ENCODE assay signal across 19 mouse cellular contexts in the genomic region with DNA sequence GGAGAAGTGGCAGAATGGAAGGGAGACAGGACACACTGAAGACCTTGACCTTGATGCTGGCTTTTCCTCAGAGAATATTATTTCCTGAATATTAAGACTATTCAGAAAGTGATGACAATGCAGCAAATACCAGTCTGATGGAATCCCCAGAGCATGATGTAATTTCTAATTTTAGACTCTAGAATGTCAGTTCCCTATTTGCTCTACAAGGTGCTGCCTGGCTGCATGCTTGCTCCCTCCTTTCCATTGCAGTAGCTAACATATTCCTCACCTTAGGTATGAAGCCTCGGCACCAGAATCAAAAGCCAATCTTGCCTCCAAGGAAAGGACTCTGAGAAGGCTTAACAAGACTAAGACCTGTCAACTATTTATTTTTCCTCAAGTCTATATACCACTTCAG.
DNase-seq lines count a peak whose midpoint lies in the region; ATAC-seq and TF ChIP-seq lines count a peak whose summit lies in the region.
"Had no signal": no experiment of that assay in that cellular context is flagged by ENCODE, and none has a peak within 500 bp of the region (broad histone marks: within the 10 kb centered on the region; RNA-seq: fewer than 3 reads in every experiment).

No protein-coding gene starts in this region.

- WGBS in heart, embryonic 13.5 days, result 56% methylated on average over 1 of the region's 1 CpGs
- 81% methylated on average over 1 of the region's 1 CpGs for WGBS in heart, embryonic 10.5 days
- 26% methylated on average over 1 of the region's 1 CpGs for whole genome bisulfite sequencing in heart, postnatal 0 days

- H3K9ac ChIP-seq in heart, embryonic 13.5 days, result no peak overlapping the region
- no peak overlapping the region for H3K9ac ChIP-seq in heart, postnatal 0 days (replicated peaks; ENCODE audit: low read depth, low read length)
- H3K9ac ChIP-seq: embryonic facial prominence, embryonic 12.5 days; hindbrain, embryonic 13.5 days had no signal

- H3K4me1 ChIP-seq in heart, embryonic 13.5 days, result peaks cover 15% of the 10 kb centered on the region
- no peaks in the 10 kb centered on the region for H3K4me1 ChIP-seq in heart, embryonic 10.5 days
- peaks cover 6% of the 10 kb centered on the region; the same call in 1 of the 2 replicates for H3K4me1 ChIP-seq in heart, postnatal 0 days (ENCODE audit: control insufficient read depth, insufficient read depth)
- H3K4me1 ChIP-seq: embryonic facial prominence, embryonic 12.5 days; hindbrain, embryonic 13.5 days had no signal

- no peak for ATAC-seq in heart, embryonic 13.5 days (ENCODE audit: extremely low read depth, insufficient number of reproducible peaks, low FRiP score, low TSS enrichment)
- ATAC-seq in heart, postnatal 0 days (ENCODE audit: insufficient read depth, low read depth), result peak; percentile 76; the same call in 1 of the 2 replicates
- ATAC-seq: hindbrain, postnatal 0 days had no signal

- no peaks in the 10 kb centered on the region for H3K27me3 ChIP-seq in heart, embryonic 13.5 days (replicated peaks)
- no peaks in the 10 kb centered on the region for H3K27me3 ChIP-seq in heart, embryonic 10.5 days (ENCODE audit: insufficient read depth, poor library complexity, severe bottlenecking)
- no peaks in the 10 kb centered on the region for H3K27me3 ChIP-seq in heart, postnatal 0 days (ENCODE audit: control insufficient read depth, insufficient read depth, low read length)
- H3K27me3 ChIP-seq: embryonic facial prominence, embryonic 12.5 days; hindbrain, embryonic 13.5 days had no signal

- peak overlapping the region; percentile 43; the same call in 1 of the 2 replicates for H3K27ac ChIP-seq in heart, embryonic 13.5 days (replicated peaks)
- no peak overlapping the region for H3K27ac ChIP-seq in heart, embryonic 10.5 days
- no peak overlapping the region for H3K27ac ChIP-seq in heart, postnatal 0 days (ENCODE audit: low read depth)
- H3K27ac ChIP-seq: embryonic facial prominence, embryonic 12.5 days; hindbrain, embryonic 13.5 days; hindbrain, postnatal 0 days had no signal

- TF ChIP-seq CTCF in heart, postnatal 0 days (IDR thresholded peaks at IDR 0.05; ENCODE audit: low read depth), result no peak

- H3K4me2 ChIP-seq in heart, embryonic 13.5 days, result no peak overlapping the region
- no peak overlapping the region for H3K4me2 ChIP-seq in heart, postnatal 0 days (ENCODE audit: low read depth, low read length)
- H3K4me2 ChIP-seq: embryonic facial prominence, embryonic 12.5 days; hindbrain, embryonic 13.5 days had no signal

- DNase-seq in heart, embryonic 10.5 days (ENCODE audit: low spot score), result no peak
- peak; percentile 30 for DNase-seq in heart, postnatal 0 days (ENCODE audit: low spot score)
- DNase-seq in heart, adult 11 months, result no peak
- DNase-seq in right cerebral cortex, adult 18-20 months, result peak; percentile 18
- DNase-seq in right cerebral cortex, postnatal 36 days (ENCODE audit: low spot score in 2 of 2), result no peak
- no peak for DNase-seq in embryo, embryonic 9.5 days (ENCODE audit: extremely low spot score)
- DNase-seq: adrenal gland, adult 8-10 months; adrenal gland, postnatal 36 days; cerebellum, adult 2 months; cerebellum, postnatal 10 days; embryo, embryonic 11 days; gastrocnemius, postnatal 36 days; heart, adult 18-20 months; kidney, adult 11 months; kidney, adult 9 months had no signal

- TF ChIP-seq EP300 in heart, postnatal 0 days (IDR thresholded peaks at IDR 0.05; ENCODE audit: low read depth), result no peak

- no peaks in the 10 kb centered on the region for H3K9me3 ChIP-seq in heart, embryonic 13.5 days
- H3K9me3 ChIP-seq in heart, embryonic 10.5 days, result no peaks in the 10 kb centered on the region
- H3K9me3 ChIP-seq in heart, postnatal 0 days (replicated peaks; ENCODE audit: control insufficient read depth, low read length), result no peaks in the 10 kb centered on the region
- H3K9me3 ChIP-seq: embryonic facial prominence, embryonic 12.5 days; hindbrain, embryonic 13.5 days had no signal

- no peak overlapping the region for H3K4me3 ChIP-seq in heart, embryonic 13.5 days
- no peak overlapping the region for H3K4me3 ChIP-seq in heart, embryonic 10.5 days
- H3K4me3 ChIP-seq in heart, postnatal 0 days (ENCODE audit: low read depth, low read length), result no peak overlapping the region
- H3K4me3 ChIP-seq: embryonic facial prominence, embryonic 12.5 days; hindbrain, embryonic 13.5 days had no signal

- H3K36me3 ChIP-seq in heart, embryonic 13.5 days, result no peaks in the 10 kb centered on the region
- no peaks in the 10 kb centered on the region for H3K36me3 ChIP-seq in heart, embryonic 10.5 days
- no peaks in the 10 kb centered on the region for H3K36me3 ChIP-seq in heart, postnatal 0 days (replicated peaks; ENCODE audit: control insufficient read depth, insufficient read depth, low read length)
- H3K36me3 ChIP-seq: embryonic facial prominence, embryonic 12.5 days; hindbrain, embryonic 13.5 days had no signal

Comparison
In these comparisons a context has a peak if more than half of its experiments do, and no peak if none do; other contexts are left out.
1. DNase-seq: peak in heart, postnatal 0 days (single experiment) and right cerebral cortex, adult 18-20 months (single experiment); none in heart, embryonic 10.5 days (single experiment), heart, adult 11 months (single experiment), right cerebral cortex, postnatal 36 days (0 of 2) and embryo, embryonic 9.5 days (single experiment).